ENCODE assay signal across 7 mouse cellular contexts in the genomic region with DNA sequence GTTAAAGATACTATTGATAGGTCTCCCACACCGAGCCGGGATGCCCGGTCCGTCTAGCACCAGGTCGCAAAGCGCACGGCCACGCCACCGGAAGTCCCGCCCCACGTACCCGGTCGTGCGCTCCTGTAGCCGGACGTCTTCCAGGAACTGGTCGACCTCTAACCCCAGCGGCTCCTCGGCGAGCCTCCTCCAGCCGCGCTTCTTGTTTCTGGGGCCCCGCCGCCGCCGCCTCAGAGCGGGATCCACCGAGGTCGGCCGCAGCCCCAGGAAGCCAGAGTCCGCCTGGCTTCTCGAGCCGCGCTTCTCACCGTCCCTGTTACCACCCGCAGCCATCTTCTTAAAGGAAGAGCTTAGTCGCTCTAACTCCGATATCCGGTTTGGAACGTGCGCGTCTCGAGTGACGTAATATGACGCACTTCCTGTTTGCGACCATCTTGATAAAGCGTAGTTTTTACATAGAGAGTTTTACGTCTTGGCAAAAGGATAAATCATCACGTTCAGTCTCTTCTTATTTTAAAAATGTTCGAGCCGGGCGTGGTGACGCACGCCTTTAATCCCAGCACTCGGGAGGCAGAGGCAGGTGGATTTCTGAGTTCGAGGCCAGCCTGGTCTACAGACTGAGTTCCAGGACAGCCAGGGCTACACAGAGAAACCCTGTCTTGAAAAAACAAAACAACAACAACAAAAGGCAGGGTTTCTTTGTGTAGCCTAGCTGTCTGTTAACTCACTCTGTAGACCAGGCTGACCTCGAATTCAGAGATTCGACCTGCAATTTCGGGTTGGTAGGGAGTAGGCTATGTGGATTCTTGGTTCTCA. TPM values are rescaled to one million over a fixed set of nuclear protein-coding genes. Genes with fewer than 3 reads are reported as not detected.
DNase-seq lines count a peak whose midpoint lies in the region; ATAC-seq lines count a peak whose summit lies in the region.

A gene (minus strand): TSS at position 354 of the 816 bp plus-strand sequence.

- peaks cover 3% of the 10 kb centered on the region; the same call in 1 of the 2 replicates for H3K4me1 ChIP-seq in embryonic facial prominence, embryonic 11.5 days (ENCODE audit: control insufficient read depth, insufficient read depth, low read length)
- H3K4me1 ChIP-seq in limb, embryonic 11.5 days (ENCODE audit: control insufficient read depth, insufficient read depth, low read length) = no peaks in the 10 kb centered on the region
- peaks cover 10% of the 10 kb centered on the region for H3K4me1 ChIP-seq in midbrain, embryonic 14.5 days (ENCODE audit: control insufficient read depth, insufficient read depth, low read length)

- H3K9ac ChIP-seq in embryonic facial prominence, embryonic 11.5 days (replicated peaks; ENCODE audit: low read length) = peak within 1 kb of the TSS; percentile 80
- H3K9ac ChIP-seq in limb, embryonic 11.5 days (ENCODE audit: low read length) = peak within 1 kb of the TSS; percentile 79
- peak within 1 kb of the TSS; percentile 66 for H3K9ac ChIP-seq in midbrain, embryonic 14.5 days (replicated peaks; ENCODE audit: low read length)

- peak within 1 kb of the TSS; percentile 59 for H3K4me3 ChIP-seq in embryonic facial prominence, embryonic 11.5 days (ENCODE audit: low read depth, low read length)
- peak within 1 kb of the TSS; percentile 73 for H3K4me3 ChIP-seq in limb, embryonic 11.5 days (ENCODE audit: low read depth, low read length)
- peak within 1 kb of the TSS; percentile 69 for H3K4me3 ChIP-seq in midbrain, embryonic 14.5 days (replicated peaks; ENCODE audit: low read depth, low read length)

- peak within 1 kb of the TSS; percentile 75 for H3K4me2 ChIP-seq in embryonic facial prominence, embryonic 11.5 days (ENCODE audit: low read depth, low read length)
- peak within 1 kb of the TSS; percentile 86 for H3K4me2 ChIP-seq in limb, embryonic 11.5 days (ENCODE audit: low read depth, severe bottlenecking)
- peak within 1 kb of the TSS; percentile 84 for H3K4me2 ChIP-seq in midbrain, embryonic 14.5 days (ENCODE audit: low read length)

- DNase-seq in adrenal gland, postnatal 14 days = peak; percentile 93
- peak; percentile 98 for DNase-seq in embryonic facial prominence, embryonic 11.5 days (ENCODE audit: low spot score)
- peak; percentile 99 for DNase-seq in heart, adult 11 months
- peak; percentile 98 for DNase-seq in kidney, adult 18-20 months
- peak; percentile 94 for DNase-seq in limb, embryonic 11.5 days (ENCODE audit: low spot score)
- peak; percentile 99 for DNase-seq in midbrain, embryonic 14.5 days
- peak; percentile 80 to 86 for DNase-seq in spleen, adult 18-20 months

- peak; percentile 91 for ATAC-seq in embryonic facial prominence, embryonic 11.5 days (replicated peaks; ENCODE audit: insufficient number of reproducible peaks, low FRiP score, low TSS enrichment, low read depth)
- ATAC-seq in limb, embryonic 11.5 days (ENCODE audit: insufficient number of reproducible peaks, low FRiP score, low TSS enrichment, low read depth) = peak; percentile 93
- ATAC-seq in midbrain, embryonic 14.5 days (ENCODE audit: low FRiP score, low TSS enrichment) = peak; percentile 94

- peaks cover 3% of the 10 kb centered on the region for H3K36me3 ChIP-seq in embryonic facial prominence, embryonic 11.5 days (replicated peaks; ENCODE audit: control insufficient read depth, insufficient read depth, low read depth, low read length)
- H3K36me3 ChIP-seq in limb, embryonic 11.5 days (ENCODE audit: control insufficient read depth, insufficient read depth, low read length) = peaks cover 21% of the 10 kb centered on the region
- H3K36me3 ChIP-seq in midbrain, embryonic 14.5 days (ENCODE audit: control insufficient read depth, insufficient read depth, low read length) = peaks cover 35% of the 10 kb centered on the region

- peak within 1 kb of the TSS; percentile 63 for H3K27ac ChIP-seq in embryonic facial prominence, embryonic 11.5 days (replicated peaks; ENCODE audit: low read depth, low read length)
- peak within 1 kb of the TSS; percentile 70; the same call in 1 of the 2 replicates for H3K27ac ChIP-seq in limb, embryonic 11.5 days (replicated peaks; ENCODE audit: low read depth, low read length)
- H3K27ac ChIP-seq in midbrain, embryonic 14.5 days (replicated peaks; ENCODE audit: low read depth, low read length) = peak within 1 kb of the TSS; percentile 93

- H3K27me3 ChIP-seq in embryonic facial prominence, embryonic 11.5 days (ENCODE audit: control insufficient read depth, insufficient read depth, low read length) = no peaks in the 10 kb centered on the region
- no peaks in the 10 kb centered on the region; the same call in 1 of the 2 replicates for H3K27me3 ChIP-seq in limb, embryonic 11.5 days (ENCODE audit: control insufficient read depth, insufficient read depth, low read length)
- no peaks in the 10 kb centered on the region for H3K27me3 ChIP-seq in midbrain, embryonic 14.5 days (ENCODE audit: control insufficient read depth, insufficient read depth, low read length)

- H3K9me3 ChIP-seq in embryonic facial prominence, embryonic 11.5 days (replicated peaks; ENCODE audit: control insufficient read depth, low read length) = no peaks in the 10 kb centered on the region
- H3K9me3 ChIP-seq in limb, embryonic 11.5 days (ENCODE audit: control insufficient read depth, low read length) = no peaks in the 10 kb centered on the region
- H3K9me3 ChIP-seq in midbrain, embryonic 14.5 days (ENCODE audit: control insufficient read depth, low read length) = no peaks in the 10 kb centered on the region

- WGBS in embryonic facial prominence, embryonic 11.5 days = 1% methylated on average over 59 of the region's 59 CpGs
- WGBS in limb, embryonic 11.5 days = 2% methylated on average over 59 of the region's 59 CpGs
- WGBS in midbrain, embryonic 14.5 days = 2% methylated on average over 59 of the region's 59 CpGs

RNA-seq across cellular contexts. Expression of the gene that starts here (rescaled TPM):
- 196 and 213 TPM in 2 replicates for total RNA-seq in adrenal gland, postnatal 14 days (2021)
- 190 and 194 TPM in 2 replicates for polyA plus RNA-seq in embryonic facial prominence, embryonic 11.5 days (2014; fragmentation: Nextera tagmentation; extraction: Ambion mirVana)
- polyA plus RNA-seq in limb, embryonic 11.5 days (2014; fragmentation: Nextera tagmentation; extraction: Ambion mirVana) = 195 and 197 TPM in 2 replicates
- 135 and 136 TPM in 2 replicates for polyA plus RNA-seq in midbrain, embryonic 14.5 days (2014; fragmentation: Nextera tagmentation; extraction: Ambion mirVana)

Comparison
In these comparisons a context has a peak if more than half of its experiments do, and no peak if none do; other contexts are left out.
1. Peak in every context shown above with its lines: DNase-seq, ATAC-seq, H3K4me3 ChIP-seq and H3K27ac ChIP-seq.